Mouse (Mus musculus) cerebellum, adult 18-20 months (tissue): ENCODE results near the gene Slc22a13.

Experiments used
- DNase-seq, 2 experiments: peaks; one replicate each; pipeline ENCODE4 v3.0.0; 2021

Gene Slc22a13

GRCm38 (mm10) chr9:119199151-119199861, 9.6 kb downstream of the Slc22a13 start:
- DNase-seq: no peak

- DNase-seq: peak; percentile 20 to 47
These were observed 16.5 kb downstream of the Slc22a13 start for GRCm38 (mm10) chr9:119192202-119192990.

GRCm38 (mm10) chr9:119181241-119181728, 27.6 kb downstream of the Slc22a13 start:
- peak in 1 of 2 experiments; percentile 7 for DNase-seq

GRCm38 (mm10) chr9:119179292-119179691, 29.6 kb downstream of the Slc22a13 start:
- DNase-seq: no peak

- DNase-seq: no peak
These were observed 41.3 kb downstream of the Slc22a13 start for GRCm38 (mm10) chr9:119167608-119168007.

- no peak for DNase-seq
These were observed 43.4 kb downstream of the Slc22a13 start for GRCm38 (mm10) chr9:119165548-119165947.

GRCm38 (mm10) chr9:119164743-119165142, 44.2 kb downstream of the Slc22a13 start:
- DNase-seq: no peak

GRCm38 (mm10) chr9:119160689-119161088, 48.2 kb downstream of the Slc22a13 start:
- no peak for DNase-seq

GRCm38 (mm10) chr9:119158861-119159260, 50.0 kb downstream of the Slc22a13 start, which contains the start of gene Gm47289:
Gm47289 (plus strand) TSS chr9:119159161.
- DNase-seq: no peak

GRCm38 (mm10) chr9:119156278-119157201, 52.4 kb downstream of the Slc22a13 start, which contains the start of gene Acaa1b:
Acaa1b (minus strand) TSS chr9:119157093.
- peak; percentile 41 to 52 for DNase-seq

- no peak for DNase-seq
These were observed 53.1 kb downstream of the Slc22a13 start for GRCm38 (mm10) chr9:119155826-119156225.

GRCm38 (mm10) chr9:119155416-119155815, 53.5 kb downstream of the Slc22a13 start:
- no peak for DNase-seq

- no peak for DNase-seq
These were observed 57.1 kb downstream of the Slc22a13 start for GRCm38 (mm10) chr9:119151751-119152150.

- DNase-seq: no peak
These were observed 59.3 kb downstream of the Slc22a13 start for GRCm38 (mm10) chr9:119149601-119150000.

- DNase-seq: no peak
These were observed 62.7 kb downstream of the Slc22a13 start for GRCm38 (mm10) chr9:119146098-119146770.

GRCm38 (mm10) chr9:119145638-119146037, 63.3 kb downstream of the Slc22a13 start:
- no peak for DNase-seq

- DNase-seq: no peak
These were observed 63.8 kb downstream of the Slc22a13 start for GRCm38 (mm10) chr9:119145137-119145536.

- peak; percentile 29 to 49 for DNase-seq
These were observed 64.2 kb downstream of the Slc22a13 start for GRCm38 (mm10) chr9:119144696-119145095.

- DNase-seq: no peak
These were observed 65.5 kb downstream of the Slc22a13 start for GRCm38 (mm10) chr9:119143372-119143771.
